Mouse (Mus musculus) midbrain, postnatal 0 days (tissue): Measurements from ENCODE around the gene Slc35a5. TPM values are rescaled to one million over a fixed set of nuclear protein-coding genes. Genes with fewer than 3 reads are reported as not detected.

Experiments
- ATAC-seq: fragments of 200-750 bp; cut with Nextera tagmentation; 2 replicates; pipeline ENCODE4 v1.8.0; 2017; ENCODE audit warnings: moderate number of reproducible peaks, mild to moderate bottlenecking, moderate TSS enrichment, moderate library complexity; ENCODE audit not compliant: low FRiP score
- DNase-seq: peaks from one replicate; pipeline ENCODE4 v3.0.0-alpha.2; 2015; ENCODE audit warnings: low spot score
- H3K27ac ChIP-seq: fragments of 300-500 bp; sonication (generic); 2 replicates; pipeline ENCODE4 v1.5.1; 2014; ENCODE audit warnings: low read depth, mild to moderate bottlenecking, low read length, mixed read lengths
- H3K27me3 ChIP-seq: fragments of 300-500 bp; sonication (generic); 2 replicates; pipeline ENCODE4 v1.6.1; 2014; ENCODE audit warnings: low read length, control low read depth, mixed read lengths; ENCODE audit not compliant: insufficient read depth
- H3K36me3 ChIP-seq: fragments of 300-500 bp; sonication (generic); 2 replicates; pipeline ENCODE4 v1.6.1; 2014; ENCODE audit warnings: low read length, control low read depth, mixed read lengths; ENCODE audit not compliant: insufficient read depth
- H3K4me1 ChIP-seq: fragments of 300-500 bp; sonication (generic); 2 replicates; pipeline ENCODE4 v1.6.1; 2014; ENCODE audit warnings: mild to moderate bottlenecking, control low read depth, antibody characterized with exemption, low read length, mixed read lengths; ENCODE audit not compliant: insufficient read depth
- H3K4me2 ChIP-seq: fragments of 300-500 bp; sonication (generic); 2 replicates; pipeline ENCODE4 v1.6.1; 2014; ENCODE audit warnings: low read depth, mild to moderate bottlenecking, low read length, mixed read lengths; ENCODE audit not compliant: poor library complexity, severe bottlenecking
- H3K4me3 ChIP-seq: fragments of 300-500 bp; sonication (generic); 2 replicates; pipeline ENCODE4 v1.5.1; 2014; ENCODE audit warnings: low read depth, mild to moderate bottlenecking, low read length, moderate library complexity
- H3K9ac ChIP-seq: fragments of 300-500 bp; sonication (generic); replicated peaks from 2 replicates; pipeline ENCODE4 v1.6.1; 2014; ENCODE audit warnings: mild to moderate bottlenecking, low read length, moderate library complexity, mixed read lengths; ENCODE audit not compliant: poor library complexity, severe bottlenecking
- H3K9me3 ChIP-seq: fragments of 300-500 bp; sonication (generic); 2 replicates; pipeline ENCODE4 v1.6.1; 2016; ENCODE audit warnings: low read length, control low read depth
- CTCF ChIP-seq: IDR thresholded peaks from 2 replicates; pipeline ENCODE4 v1.5.1; 2016; ENCODE audit warnings: antibody characterized with exemption, mild to moderate bottlenecking
- WGBS: fragments of 180-500 bp; shearing (Covaris S2); extraction: QIAGEN DNeasy Blood & Tissue Kit; methylation state at CpG from one replicate; pipeline ENCODE4 v1.1.7; 2014; 5-methylcytosine and 5-hydroxymethylcytosine counted together
- polyA plus RNA-seq: library from polyadenylated mRNA; unstranded; fragments of >200 nt; fragmentation: Nextera tagmentation; extraction: Ambion mirVana; gene quantifications from 2 replicates; pipeline ENCODE4 v1.2.1, GENCODE M21; 2015
- total RNA-seq: library from RNA; depleted of rRNA; stranded (reverse); fragments of >200 nt; gene quantifications from 2 replicates; pipeline ENCODE4 v1.2.3, GENCODE M21; 2014

The Slc35a5 gene
- total and polyA plus RNA-seq, 2 experiments from 2014 or later = 30.3 to 35.0 TPM

- Histone ChIP-seq H3K4me1 (no peaks in the 10 kb centered on the region), H3K27ac (no peak overlapping the region), H3K4me2 (no peak overlapping the region), H3K27me3 (no peaks in the 10 kb centered on the region), H3K36me3 (peaks cover 8% of the 10 kb centered on the region), H3K4me3 (no peak overlapping the region), H3K9ac (no peak overlapping the region), H3K9me3 (no peaks in the 10 kb centered on the region)
- 6% methylated on average over 1 of the region's 1 CpGs for WGBS
- DNase-seq = peak; percentile 85
- TF ChIP-seq CTCF = peak; percentile 93
- ATAC-seq = peak; percentile 74; the same call in 1 of the 2 replicates
Observed at GRCm38 (mm10) chr16:45192613-45193012, 34.1 kb upstream of the Slc35a5 start.

- no peak for ATAC-seq
- Histone ChIP-seq H3K4me1 (no peaks in the 10 kb centered on the region), H3K27me3 (no peaks in the 10 kb centered on the region), H3K4me3 (no peak overlapping the region), H3K9ac (no peak overlapping the region), H3K27ac (no peak overlapping the region), H3K4me2 (no peak overlapping the region), H3K9me3 (no peaks in the 10 kb centered on the region), H3K36me3 (peaks cover 12% of the 10 kb centered on the region; the same call in 1 of the 2 replicates)
- no peak for DNase-seq
- no peak for TF ChIP-seq CTCF
- 94% methylated on average over 5 of the region's 5 CpGs for WGBS
Observed at GRCm38 (mm10) chr16:45181824-45182223, 23.3 kb upstream of the Slc35a5 start.

GRCm38 (mm10) chr16:45178552-45178951 lies 20.0 kb upstream of the Slc35a5 start:
- H3K4me3 ChIP-seq = no peak overlapping the region
- TF ChIP-seq CTCF = no peak
- DNase-seq = no peak
- H3K4me2 ChIP-seq = no peak overlapping the region
- ATAC-seq = no peak
- H3K36me3 ChIP-seq = peaks cover 8% of the 10 kb centered on the region; the same call in 1 of the 2 replicates
- no peaks in the 10 kb centered on the region for H3K27me3 ChIP-seq
- no peak overlapping the region for H3K27ac ChIP-seq
- H3K9ac ChIP-seq = no peak overlapping the region
- no peaks in the 10 kb centered on the region for H3K4me1 ChIP-seq
- WGBS = 82% methylated on average over 2 of the region's 2 CpGs
- H3K9me3 ChIP-seq = no peaks in the 10 kb centered on the region

- peak overlapping the region; percentile 93 for H3K27ac ChIP-seq
- peak overlapping the region; percentile 93 for H3K9ac ChIP-seq
- WGBS = 7% methylated on average over 11 of the region's 11 CpGs
- no peaks in the 10 kb centered on the region for H3K27me3 ChIP-seq
- H3K36me3 ChIP-seq = peaks cover 6% of the 10 kb centered on the region; the same call in 1 of the 2 replicates
- DNase-seq (no peak), ATAC-seq (no peak)
- TF ChIP-seq CTCF = no peak
- H3K4me2 ChIP-seq = peak overlapping the region; percentile 78
- no peaks in the 10 kb centered on the region for H3K9me3 ChIP-seq
- peak overlapping the region; percentile 95 for H3K4me3 ChIP-seq
- peaks cover 8% of the 10 kb centered on the region; the same call in 1 of the 2 replicates for H3K4me1 ChIP-seq
Observed at GRCm38 (mm10) chr16:45159389-45159716, 847 bp upstream of the Slc35a5 start.

GRCm38 (mm10) chr16:45158136-45158521 lies 377 bp downstream of the Slc35a5 start:
- WGBS = under 1% methylated on average over 20 of the region's 20 CpGs
- peak overlapping the region; percentile 93 for H3K27ac ChIP-seq
- peak overlapping the region; percentile 95 for H3K4me3 ChIP-seq
- TF ChIP-seq CTCF = no peak
- peak; percentile 87 for ATAC-seq
- peak overlapping the region; percentile 93 for H3K9ac ChIP-seq
- DNase-seq = peak; percentile 86
- H3K4me1 ChIP-seq = peaks cover 8% of the 10 kb centered on the region; the same call in 1 of the 2 replicates
- H3K9me3 ChIP-seq = no peaks in the 10 kb centered on the region
- no peaks in the 10 kb centered on the region for H3K27me3 ChIP-seq
- peak overlapping the region; percentile 78 for H3K4me2 ChIP-seq
- H3K36me3 ChIP-seq = peaks cover 6% of the 10 kb centered on the region; the same call in 1 of the 2 replicates

GRCm38 (mm10) chr16:45154741-45155250 lies 3.7 kb downstream of the Slc35a5 start:
- Histone ChIP-seq H3K9ac (no peak overlapping the region), H3K4me2 (no peak overlapping the region), H3K9me3 (no peaks in the 10 kb centered on the region), H3K27me3 (no peaks in the 10 kb centered on the region), H3K4me1 (peaks cover 8% of the 10 kb centered on the region; the same call in 1 of the 2 replicates), H3K27ac (no peak overlapping the region), H3K36me3 (peaks cover 24% of the 10 kb centered on the region), H3K4me3 (no peak overlapping the region)
- TF ChIP-seq CTCF = no peak
- DNase-seq (no peak), ATAC-seq (no peak)
- WGBS = 86% methylated on average over 3 of the region's 3 CpGs
